Comparison of ENCODE assay signal across 10 mouse cellular contexts in the genomic region with DNA sequence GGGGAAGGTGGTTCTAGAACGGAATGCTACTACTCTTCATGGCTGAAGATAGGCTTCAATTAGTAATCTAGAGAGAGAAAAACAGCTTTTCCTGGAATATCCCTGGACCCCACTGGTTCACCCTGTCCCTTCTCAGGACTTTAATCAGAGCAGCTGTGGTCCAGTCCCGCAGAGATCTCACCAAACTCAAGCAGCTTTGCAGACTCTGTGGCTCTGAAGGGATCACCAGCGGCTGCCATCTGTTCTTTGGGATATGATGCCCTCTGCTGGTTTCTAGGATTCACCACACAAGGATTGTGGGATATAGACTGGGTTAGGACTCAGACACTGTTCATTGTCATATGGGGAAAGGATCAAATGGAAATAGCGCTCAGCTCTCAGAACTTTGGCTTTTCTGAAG. TPM values are rescaled to one million over a fixed set of nuclear protein-coding genes. Genes with fewer than 3 reads are reported as not detected.
DNase-seq lines count a peak whose midpoint lies in the region; ATAC-seq and TF ChIP-seq lines count a peak whose summit lies in the region.
"Had no signal": no experiment of that assay in that cellular context is flagged by ENCODE, and none has a peak within 500 bp of the region (broad histone marks: within the 10 kb centered on the region; RNA-seq: fewer than 3 reads in every experiment).

No protein-coding gene starts in this region.

- H3K27ac ChIP-seq in gastrocnemius, adult 2 months = no peak overlapping the region
- H3K27ac ChIP-seq: limb, embryonic 15.5 days; stomach, embryonic 15.5 days had no signal

- peak; percentile 63 for DNase-seq in gastrocnemius, adult 2 months
- DNase-seq in gastrocnemius, postnatal 25 days = no peak
- peak; percentile 52 for DNase-seq in urinary bladder, postnatal 14 days (ENCODE audit: low spot score)
- DNase-seq in urinary bladder, postnatal 10 days (ENCODE audit: low spot score) = no peak
- peak; percentile 70 to 73 for DNase-seq in left cerebral cortex, postnatal 14 days (ENCODE audit: low spot score in 2 of 2)
- no peak for DNase-seq in ovary, postnatal 36 days (ENCODE audit: low spot score)
- DNase-seq in spleen, postnatal 36 days (ENCODE audit: low spot score in 2 of 2) = no peak

- peak; percentile 87 for TF ChIP-seq CTCF in gastrocnemius, adult 2 months (IDR thresholded peaks at IDR 0.05)

- peak; percentile 40; the same call in 1 of the 2 replicates for ATAC-seq in granulocyte monocyte progenitor cell, adult 5-6 weeks (replicated peaks; ENCODE audit: poor library complexity, severe bottlenecking)

- intact Hi-C loops in gastrocnemius, adult 2 months (cut with DNase I) = loop anchor here (5.0 to 10.0 kb wide), 3 partner anchors 47 to 297 kb away; a partner anchor contains a TSS
- intact Hi-C loops in left cerebral cortex, postnatal 14 days (cut with DNase I) = no loop called here

- no peak overlapping the region for H3K4me3 ChIP-seq in gastrocnemius, adult 2 months
- H3K4me3 ChIP-seq: limb, embryonic 15.5 days; stomach, embryonic 15.5 days had no signal

RNA-seq across cellular contexts. Expression of a gene that starts 10.8 kb away (rescaled TPM):
- total RNA-seq in gastrocnemius, adult 2 months (2021) = 100 to 1,000 TPM in 1 of 2 experiments, 10 to 100 TPM in 1; 61.6 to 111 TPM
- 10 to 100 TPM; 54.4 to 93.4 TPM for total RNA-seq in gastrocnemius, postnatal 25 days (2021)
- total RNA-seq in granulocyte monocyte progenitor cell, adult 5-6 weeks (2014; fragmentation: Nextera tagmentation) = not detected in 2 replicates
- not detected in 2 replicates for total RNA-seq in granulocyte monocyte progenitor cell, adult 5-6 weeks (2017)
- not detected for total RNA-seq in left cerebral cortex, postnatal 14 days (2021)

RNA-seq across cellular contexts. Expression of a gene that starts 11.9 kb away (rescaled TPM):
- total RNA-seq in gastrocnemius, adult 2 months (2021) = under 1 TPM; 0.39 to 0.77 TPM
- total RNA-seq in gastrocnemius, postnatal 25 days (2021) = under 1 TPM; 0.46 TPM
- total RNA-seq in granulocyte monocyte progenitor cell, adult 5-6 weeks (2014; fragmentation: Nextera tagmentation) = not detected in 2 replicates
- total RNA-seq in granulocyte monocyte progenitor cell, adult 5-6 weeks (2017) = 0.21 and 1.2 TPM in 2 replicates
- 1 to 10 TPM; 2.0 to 2.8 TPM for total RNA-seq in left cerebral cortex, postnatal 14 days (2021)

RNA-seq across cellular contexts. Expression of a gene that starts 31.5 kb away (rescaled TPM):
- under 1 TPM in 1 of 2 experiments, not detected in 1; 0.39 TPM for total RNA-seq in gastrocnemius, adult 2 months (2021)
- total RNA-seq in gastrocnemius, postnatal 25 days (2021) = not detected
- not detected in 2 replicates for total RNA-seq in granulocyte monocyte progenitor cell, adult 5-6 weeks (2014; fragmentation: Nextera tagmentation)
- total RNA-seq in granulocyte monocyte progenitor cell, adult 5-6 weeks (2017) = not detected in 2 replicates
- 1 to 10 TPM; 2.7 to 3.4 TPM for total RNA-seq in left cerebral cortex, postnatal 14 days (2021)

RNA-seq across cellular contexts. Expression of a gene that starts 46.4 kb away (rescaled TPM):
- total RNA-seq in gastrocnemius, adult 2 months (2021) = 10 to 100 TPM; 37.7 to 75.4 TPM
- 10 to 100 TPM; 32.4 to 36.4 TPM for total RNA-seq in gastrocnemius, postnatal 25 days (2021)
- total RNA-seq in granulocyte monocyte progenitor cell, adult 5-6 weeks (2014; fragmentation: Nextera tagmentation) = 10.1 and 13.1 TPM in 2 replicates
- total RNA-seq in granulocyte monocyte progenitor cell, adult 5-6 weeks (2017) = 5.8 and 6.9 TPM in 2 replicates
- total RNA-seq in left cerebral cortex, postnatal 14 days (2021) = 1 to 10 TPM; 1.5 to 2.8 TPM

Comparison
In these comparisons a context has a peak if more than half of its experiments do, and no peak if none do; other contexts are left out.
1. DNase-seq: peak in gastrocnemius, adult 2 months (single experiment), urinary bladder, postnatal 14 days (single experiment) and left cerebral cortex, postnatal 14 days (2 of 2); none in gastrocnemius, postnatal 25 days (single experiment), urinary bladder, postnatal 10 days (single experiment), ovary, postnatal 36 days (single experiment) and spleen, postnatal 36 days (0 of 2).
2. RNA of a gene that starts 10.8 kb away (total RNA-seq): 61.6 to 111 TPM in gastrocnemius, adult 2 months and 54.4 to 93.4 TPM in gastrocnemius, postnatal 25 days; not detected in left cerebral cortex, postnatal 14 days and not detected in granulocyte monocyte progenitor cell, adult 5-6 weeks; every median in the first group is over 10 times any median in the second.